Mouse (Mus musculus): ENCODE measurements around the gene Cryl1. TPM values are rescaled to one million over a fixed set of nuclear protein-coding genes. Genes with fewer than 3 reads are reported as not detected.

Gene Cryl1
- polyA plus RNA-seq, 1 experiment from 2014 or later = 49.7 TPM

- Histone ChIP-seq H3K9ac (replicated peaks; ENCODE audit: low read length) (no peak overlapping the region), H3K4me3 (ENCODE audit: low read length) (no peak overlapping the region), H3K4me1 (ENCODE audit: insufficient read depth, low read length) (peaks cover 10% of the 10 kb centered on the region; the same call in 1 of the 2 replicates), H3K36me3 (ENCODE audit: insufficient read depth, low read length) (no peaks in the 10 kb centered on the region), H3K27me3 (ENCODE audit: insufficient read depth, low read length) (no peaks in the 10 kb centered on the region), H3K9me3 (ENCODE audit: low read length) (no peaks in the 10 kb centered on the region), H3K27ac (ENCODE audit: low read length) (no peak overlapping the region), H3K4me2 (replicated peaks; ENCODE audit: low read depth, low read length) (no peak overlapping the region)
- ATAC-seq (ENCODE audit: low FRiP score, low TSS enrichment) = no peak
These were observed 4.5 kb upstream of the Cryl1 start for GRCm38 (mm10) chr14:57402815-57403214.

GRCm38 (mm10) chr14:57398813-57399427 is 591 bp upstream of the Cryl1 start:
- Histone ChIP-seq H3K9me3 (ENCODE audit: low read length) (no peaks in the 10 kb centered on the region), H3K4me1 (ENCODE audit: insufficient read depth, low read length) (0 out of 2 replicates have a peak, but pooled peaks cover 4% of the 10 kb centered on the region), H3K27ac (ENCODE audit: low read length) (peak overlapping the region; percentile 84), H3K27me3 (ENCODE audit: insufficient read depth, low read length) (no peaks in the 10 kb centered on the region), H3K9ac (replicated peaks; ENCODE audit: low read length) (peak overlapping the region; percentile 91), H3K4me2 (replicated peaks; ENCODE audit: low read depth, low read length) (peak overlapping the region; percentile 90), H3K36me3 (ENCODE audit: insufficient read depth, low read length) (no peaks in the 10 kb centered on the region), H3K4me3 (ENCODE audit: low read length) (peak overlapping the region; percentile 70)
- 10% methylated on average over 13 of the region's 13 CpGs for WGBS
- peak; percentile 55 for ATAC-seq (ENCODE audit: low FRiP score, low TSS enrichment)

- H3K9ac ChIP-seq (replicated peaks; ENCODE audit: low read length) = no peak overlapping the region
These were observed 1.1 kb downstream of the Cryl1 start for GRCm38 (mm10) chr14:57397221-57397620.

GRCm38 (mm10) chr14:57395470-57395869 is 2.9 kb downstream of the Cryl1 start:
- Histone ChIP-seq H3K36me3 (ENCODE audit: insufficient read depth, low read length) (no peaks in the 10 kb centered on the region), H3K27ac (ENCODE audit: low read length) (no peak overlapping the region), H3K9ac (replicated peaks; ENCODE audit: low read length) (0 out of 2 replicates have a peak overlapping the region, but pooled peaks have one; percentile 6), H3K9me3 (ENCODE audit: low read length) (no peaks in the 10 kb centered on the region), H3K27me3 (ENCODE audit: insufficient read depth, low read length) (no peaks in the 10 kb centered on the region), H3K4me2 (replicated peaks; ENCODE audit: low read depth, low read length) (no peak overlapping the region), H3K4me3 (ENCODE audit: low read length) (no peak overlapping the region), H3K4me1 (ENCODE audit: insufficient read depth, low read length) (0 out of 2 replicates have a peak, but pooled peaks cover 4% of the 10 kb centered on the region)
- 70% methylated on average over 2 of the region's 2 CpGs for WGBS
- no peak for ATAC-seq (ENCODE audit: low FRiP score, low TSS enrichment)

More at GRCm38 (mm10) chr14:57397221-57397620, 1.1 kb downstream of the Cryl1 start:
- no peak overlapping the region for H3K4me3 ChIP-seq (ENCODE audit: low read length)
- H3K4me1 ChIP-seq (ENCODE audit: insufficient read depth, low read length) = 0 out of 2 replicates have a peak, but pooled peaks cover 4% of the 10 kb centered on the region
- H3K36me3 ChIP-seq (ENCODE audit: insufficient read depth, low read length) = no peaks in the 10 kb centered on the region
- H3K4me2 ChIP-seq (replicated peaks; ENCODE audit: low read depth, low read length) = no peak overlapping the region
- no peak overlapping the region for H3K27ac ChIP-seq (ENCODE audit: low read length)
- no peaks in the 10 kb centered on the region for H3K27me3 ChIP-seq (ENCODE audit: insufficient read depth, low read length)
- ATAC-seq (ENCODE audit: low FRiP score, low TSS enrichment) = no peak
- H3K9me3 ChIP-seq (ENCODE audit: low read length) = no peaks in the 10 kb centered on the region
- WGBS = 84% methylated on average over 5 of the region's 5 CpGs

- Histone ChIP-seq H3K4me2 (replicated peaks; ENCODE audit: low read depth, low read length) (no peak overlapping the region), H3K27ac (ENCODE audit: low read length) (no peak overlapping the region)
These were observed 6.1 kb downstream of the Cryl1 start for GRCm38 (mm10) chr14:57392278-57392677.

GRCm38 (mm10) chr14:57391621-57392020 is 6.7 kb downstream of the Cryl1 start:
- Histone ChIP-seq H3K4me1 (ENCODE audit: insufficient read depth, low read length) (peaks cover 8% of the 10 kb centered on the region; the same call in 1 of the 2 replicates), H3K9me3 (ENCODE audit: low read length) (no peaks in the 10 kb centered on the region), H3K9ac (replicated peaks; ENCODE audit: low read length) (no peak overlapping the region), H3K27ac (ENCODE audit: low read length) (no peak overlapping the region), H3K27me3 (ENCODE audit: insufficient read depth, low read length) (no peaks in the 10 kb centered on the region), H3K36me3 (ENCODE audit: insufficient read depth, low read length) (no peaks in the 10 kb centered on the region), H3K4me2 (replicated peaks; ENCODE audit: low read depth, low read length) (no peak overlapping the region), H3K4me3 (ENCODE audit: low read length) (no peak overlapping the region)
- ATAC-seq (ENCODE audit: low FRiP score, low TSS enrichment) = no peak
- 79% methylated on average over 4 of the region's 4 CpGs for WGBS

More at GRCm38 (mm10) chr14:57392278-57392677, 6.1 kb downstream of the Cryl1 start:
- peak; percentile 49; the same call in 1 of the 2 replicates for ATAC-seq (ENCODE audit: low FRiP score, low TSS enrichment)
- H3K4me3 ChIP-seq (ENCODE audit: low read length) = no peak overlapping the region
- no peaks in the 10 kb centered on the region for H3K36me3 ChIP-seq (ENCODE audit: insufficient read depth, low read length)
- 0 out of 2 replicates have a peak, but pooled peaks cover 1% of the 10 kb centered on the region for H3K4me1 ChIP-seq (ENCODE audit: insufficient read depth, low read length)
- H3K27me3 ChIP-seq (ENCODE audit: insufficient read depth, low read length) = no peaks in the 10 kb centered on the region
- H3K9me3 ChIP-seq (ENCODE audit: low read length) = no peaks in the 10 kb centered on the region
- WGBS = 63% methylated on average over 5 of the region's 5 CpGs
- H3K9ac ChIP-seq (replicated peaks; ENCODE audit: low read length) = no peak overlapping the region

- Histone ChIP-seq H3K4me3 (ENCODE audit: low read length) (no peak overlapping the region), H3K4me2 (replicated peaks; ENCODE audit: low read depth, low read length) (0 out of 2 replicates have a peak overlapping the region, but pooled peaks have one; percentile 4), H3K27ac (ENCODE audit: low read length) (no peak overlapping the region), H3K9me3 (ENCODE audit: low read length) (no peaks in the 10 kb centered on the region), H3K27me3 (ENCODE audit: insufficient read depth, low read length) (no peaks in the 10 kb centered on the region), H3K36me3 (ENCODE audit: insufficient read depth, low read length) (no peaks in the 10 kb centered on the region), H3K4me1 (ENCODE audit: insufficient read depth, low read length) (peaks cover 10% of the 10 kb centered on the region; the same call in 1 of the 2 replicates), H3K9ac (replicated peaks; ENCODE audit: low read length) (no peak overlapping the region)
- WGBS = 42% methylated on average over 14 of the region's 14 CpGs
- ATAC-seq (ENCODE audit: low FRiP score, low TSS enrichment) = no peak
These were observed 11.4 kb downstream of the Cryl1 start for GRCm38 (mm10) chr14:57386758-57387561.

GRCm38 (mm10) chr14:57385667-57386066 is 12.7 kb downstream of the Cryl1 start:
- peaks cover 10% of the 10 kb centered on the region; the same call in 1 of the 2 replicates for H3K4me1 ChIP-seq (ENCODE audit: insufficient read depth, low read length)
- H3K9me3 ChIP-seq (ENCODE audit: low read length) = no peaks in the 10 kb centered on the region
- whole genome bisulfite sequencing = 68% methylated on average over 5 of the region's 5 CpGs
- H3K9ac ChIP-seq (replicated peaks; ENCODE audit: low read length) = no peak overlapping the region
- no peak overlapping the region for H3K4me2 ChIP-seq (replicated peaks; ENCODE audit: low read depth, low read length)
- no peak overlapping the region for H3K27ac ChIP-seq (ENCODE audit: low read length)
- no peaks in the 10 kb centered on the region for H3K27me3 ChIP-seq (ENCODE audit: insufficient read depth, low read length)
- no peaks in the 10 kb centered on the region for H3K36me3 ChIP-seq (ENCODE audit: insufficient read depth, low read length)
- ATAC-seq (ENCODE audit: low FRiP score, low TSS enrichment) = no peak
- no peak overlapping the region for H3K4me3 ChIP-seq (ENCODE audit: low read length)

GRCm38 (mm10) chr14:57377531-57377930 is 20.8 kb downstream of the Cryl1 start:
- no peak overlapping the region for H3K4me2 ChIP-seq (replicated peaks; ENCODE audit: low read depth, low read length)
- no peaks in the 10 kb centered on the region for H3K9me3 ChIP-seq (ENCODE audit: low read length)
- no peaks in the 10 kb centered on the region for H3K27me3 ChIP-seq (ENCODE audit: insufficient read depth, low read length)
- ATAC-seq (ENCODE audit: low FRiP score, low TSS enrichment) = no peak
- H3K4me3 ChIP-seq (ENCODE audit: low read length) = no peak overlapping the region
- H3K4me1 ChIP-seq (ENCODE audit: insufficient read depth, low read length) = no peaks in the 10 kb centered on the region
- no peaks in the 10 kb centered on the region for H3K36me3 ChIP-seq (ENCODE audit: insufficient read depth, low read length)
- 68% methylated on average over 5 of the region's 5 CpGs for WGBS
- H3K9ac ChIP-seq (replicated peaks; ENCODE audit: low read length) = no peak overlapping the region
- no peak overlapping the region for H3K27ac ChIP-seq (ENCODE audit: low read length)

All from kidney, embryonic 16.5 days (tissue).